Mouse (Mus musculus): ENCODE measurements around the gene Rtp2. TPM values are rescaled to one million over a fixed set of nuclear protein-coding genes. Genes with fewer than 3 reads are reported as not detected.

Gene Rtp2
- polyA plus RNA-seq (2015; fragmentation: Nextera tagmentation; extraction: Ambion mirVana) = 0.79 and 2.4 TPM in 2 replicates

DNA sequence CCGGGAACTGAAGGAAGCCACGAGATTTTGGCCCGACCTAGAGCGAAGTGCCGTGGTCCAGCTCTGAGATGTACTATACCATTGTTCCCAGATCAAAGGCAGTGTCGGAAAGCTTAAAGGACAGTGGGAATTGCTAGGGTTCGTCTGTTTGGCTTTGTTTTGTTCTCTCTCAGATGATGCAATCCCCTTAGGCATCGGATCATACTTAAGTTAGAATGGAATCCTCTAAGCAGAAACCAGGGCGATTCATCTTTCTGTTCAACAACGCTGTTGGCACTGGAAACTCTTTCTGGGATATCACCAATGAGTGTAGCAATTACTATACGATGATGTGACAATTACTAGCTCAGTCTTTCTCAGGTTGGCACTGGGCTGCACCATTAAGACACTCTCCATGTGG lies at the start of gene Rtp2:
Gene Rtp2, minus strand, starts transcription at position 101 of the 400 bp plus-strand sequence.
- no peak within 1 kb of the TSS for H3K4me3 ChIP-seq
- H3K27me3 ChIP-seq = no peaks in the 10 kb centered on the region
- no peak within 1 kb of the TSS for H3K27ac ChIP-seq
- WGBS = 68% methylated on average over 11 of the region's 11 CpGs
- H3K9me3 ChIP-seq = no peaks in the 10 kb centered on the region
- no peaks in the 10 kb centered on the region for H3K4me1 ChIP-seq
- ATAC-seq (ENCODE audit: insufficient number of reproducible peaks, insufficient read depth, low FRiP score, low TSS enrichment, low read depth) = no peak
- no peak within 1 kb of the TSS for H3K4me2 ChIP-seq
- H3K36me3 ChIP-seq = no peaks in the 10 kb centered on the region
- no peak within 1 kb of the TSS for H3K9ac ChIP-seq

DNA sequence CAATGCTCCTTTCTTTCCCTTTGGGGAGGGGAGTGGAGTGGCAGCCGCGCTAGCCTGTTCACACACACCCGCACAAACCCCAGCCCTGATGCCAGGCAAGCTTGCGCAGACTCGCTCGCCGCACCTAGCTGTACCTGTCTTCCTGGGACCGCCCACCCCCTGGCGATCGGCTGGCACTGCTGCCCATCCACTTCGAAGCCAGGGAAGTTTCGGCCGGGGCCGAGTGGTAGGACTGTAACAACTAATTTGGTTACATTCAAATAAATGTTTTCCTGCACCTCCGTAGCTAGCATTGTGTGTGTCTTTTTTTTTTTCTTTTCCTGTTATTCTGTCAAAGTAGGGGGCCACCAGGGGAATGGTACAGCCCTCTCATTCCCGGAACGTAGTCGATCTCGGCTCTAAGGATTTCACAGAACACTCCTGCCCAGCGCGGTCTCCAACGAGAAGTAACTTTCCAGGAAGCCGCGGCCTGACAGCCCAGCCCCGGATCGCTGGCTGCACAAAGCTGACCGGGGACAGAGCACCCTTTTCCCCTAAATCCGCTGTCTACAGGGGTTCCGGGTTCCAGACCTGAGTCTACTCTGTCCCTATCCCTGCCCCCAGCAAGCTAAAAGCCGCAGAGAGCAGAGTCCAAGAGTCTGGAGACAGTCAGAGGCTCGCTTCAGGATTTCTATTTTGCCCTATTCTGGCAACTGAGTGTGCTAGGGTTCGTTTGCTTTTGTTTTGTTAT lies 49.0 kb upstream of the Rtp2 start:
- Histone ChIP-seq H3K27me3 (peaks cover 33% of the 10 kb centered on the region), H3K36me3 (peaks cover 6% of the 10 kb centered on the region; the same call in 1 of the 2 replicates), H3K4me2 (peak overlapping the region; percentile 92), H3K9me3 (no peaks in the 10 kb centered on the region), H3K4me1 (peaks cover 54% of the 10 kb centered on the region), H3K27ac (no peak overlapping the region), H3K9ac (peak overlapping the region; percentile 64), H3K4me3 (peak overlapping the region; percentile 48)
- 1% methylated on average over 32 of the region's 32 CpGs for WGBS
- no peak for ATAC-seq (ENCODE audit: insufficient number of reproducible peaks, insufficient read depth, low FRiP score, low TSS enrichment, low read depth)

DNA sequence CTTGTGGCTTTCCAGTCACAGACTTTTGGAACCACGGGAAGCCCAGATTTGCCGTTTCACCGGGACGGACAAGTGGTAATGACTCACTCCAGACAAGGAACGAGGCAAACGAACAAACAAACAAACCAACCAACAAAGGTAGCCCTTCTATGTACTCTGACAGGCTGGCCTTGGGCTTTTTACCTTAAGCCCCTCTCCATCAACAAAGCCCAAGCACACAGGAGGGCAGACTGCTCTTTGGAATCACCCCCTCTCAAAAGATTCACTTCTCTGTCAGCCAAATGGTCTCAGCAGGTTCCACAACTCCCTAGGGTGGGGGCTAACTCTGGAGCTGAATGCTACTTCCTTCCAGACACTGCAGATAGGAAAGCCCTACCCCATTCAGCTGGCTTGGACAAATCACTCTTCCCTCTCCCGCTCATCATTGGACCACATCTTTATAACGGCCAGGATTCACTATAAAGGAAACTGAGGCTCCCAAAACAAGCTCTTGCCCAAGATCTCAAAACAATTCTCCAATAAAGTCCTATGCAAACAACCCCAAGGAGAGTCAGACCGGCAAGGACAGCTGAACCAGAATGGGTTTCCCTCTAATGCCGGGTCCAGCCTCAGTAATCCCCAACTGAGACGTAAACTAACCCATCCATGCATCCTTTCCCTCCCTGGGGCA lies 48.1 kb upstream of the Rtp2 start:
- Histone ChIP-seq H3K9me3 (no peaks in the 10 kb centered on the region), H3K4me2 (peak overlapping the region; percentile 92), H3K9ac (peak overlapping the region; percentile 64), H3K27me3 (peaks cover 32% of the 10 kb centered on the region), H3K4me3 (peak overlapping the region; percentile 48), H3K4me1 (peaks cover 46% of the 10 kb centered on the region), H3K27ac (no peak overlapping the region), H3K36me3 (peaks cover 6% of the 10 kb centered on the region; the same call in 1 of the 2 replicates)
- WGBS = 7% methylated on average over 11 of the region's 11 CpGs
- ATAC-seq (ENCODE audit: insufficient number of reproducible peaks, insufficient read depth, low FRiP score, low TSS enrichment, low read depth) = no peak

DNA sequence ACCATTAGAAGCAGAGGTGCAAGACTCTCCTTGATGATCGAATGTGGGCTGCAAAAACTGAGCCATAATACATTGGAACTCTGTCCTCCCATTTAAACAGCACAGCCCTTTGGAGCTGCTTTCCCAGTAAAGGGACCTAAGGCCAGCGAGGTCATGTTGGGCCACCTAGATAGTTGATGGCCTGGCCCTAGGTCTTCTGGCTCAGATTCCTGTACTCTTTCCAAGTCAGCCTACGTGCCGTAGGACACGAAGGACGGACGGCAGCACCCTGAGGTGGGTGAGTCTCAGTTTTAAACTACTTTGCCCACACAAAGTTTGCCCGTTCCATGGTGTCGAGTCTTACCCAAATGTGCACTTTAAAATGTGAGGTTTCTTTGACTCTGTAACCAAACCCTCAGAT lies 47.3 kb upstream of the Rtp2 start:
- peaks cover 39% of the 10 kb centered on the region for H3K4me1 ChIP-seq
- H3K36me3 ChIP-seq = peaks cover 14% of the 10 kb centered on the region
- ATAC-seq (ENCODE audit: insufficient number of reproducible peaks, insufficient read depth, low FRiP score, low TSS enrichment, low read depth) = no peak
- H3K27me3 ChIP-seq = peaks cover 32% of the 10 kb centered on the region
- H3K9me3 ChIP-seq = no peaks in the 10 kb centered on the region
- no peak overlapping the region for H3K9ac ChIP-seq
- WGBS = 75% methylated on average over 9 of the region's 9 CpGs
- no peak overlapping the region for H3K4me2 ChIP-seq
- no peak overlapping the region for H3K27ac ChIP-seq
- H3K4me3 ChIP-seq = no peak overlapping the region

DNA sequence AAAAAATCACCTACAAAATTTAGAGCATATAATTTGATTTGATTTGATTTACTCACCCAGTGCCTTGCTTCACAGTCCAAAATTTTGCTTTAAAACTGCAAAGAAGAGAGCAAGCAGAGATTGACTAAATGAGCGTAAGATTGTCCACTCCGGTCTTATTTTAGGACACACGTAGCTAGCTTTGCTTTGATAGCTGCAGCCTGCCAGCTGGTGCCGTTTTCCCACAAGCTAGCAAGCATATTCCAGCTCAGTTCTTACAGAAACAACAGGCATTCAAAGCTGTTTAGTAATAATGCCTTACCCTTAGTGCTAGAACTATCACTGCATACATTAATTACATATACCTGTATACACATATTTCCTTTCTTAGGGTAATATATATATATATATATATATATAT lies 46.3 kb upstream of the Rtp2 start:
- H3K4me1 ChIP-seq = peaks cover 32% of the 10 kb centered on the region
- H3K27ac ChIP-seq = no peak overlapping the region
- no peaks in the 10 kb centered on the region for H3K9me3 ChIP-seq
- no peak for ATAC-seq (ENCODE audit: insufficient number of reproducible peaks, insufficient read depth, low FRiP score, low TSS enrichment, low read depth)
- H3K27me3 ChIP-seq = peaks cover 32% of the 10 kb centered on the region
- WGBS = 65% methylated on average over 4 of the region's 4 CpGs
- H3K9ac ChIP-seq = no peak overlapping the region
- peaks cover 20% of the 10 kb centered on the region for H3K36me3 ChIP-seq
- no peak overlapping the region for H3K4me2 ChIP-seq
- no peak overlapping the region for H3K4me3 ChIP-seq

DNA sequence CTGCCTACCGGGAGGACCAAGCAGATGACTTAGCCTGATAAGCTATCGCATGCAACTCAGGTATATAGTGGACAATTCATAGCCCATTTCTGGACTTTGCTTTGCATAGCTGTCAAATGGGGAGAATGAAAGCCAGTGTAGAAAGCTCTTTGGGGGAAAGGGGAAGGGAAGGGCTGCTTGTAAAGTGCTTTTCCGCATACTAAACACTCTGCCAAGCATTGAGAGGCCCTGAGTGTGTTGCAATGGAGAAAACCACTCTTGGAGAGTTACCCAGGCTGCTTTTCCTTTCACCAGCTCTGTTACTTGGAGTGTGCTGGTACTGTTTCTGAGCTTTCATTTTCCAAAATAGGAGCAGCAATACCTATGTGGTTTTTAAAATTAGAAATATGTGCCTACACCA lies 45.5 kb upstream of the Rtp2 start:
- Histone ChIP-seq H3K27ac (no peak overlapping the region), H3K4me2 (no peak overlapping the region), H3K9me3 (no peaks in the 10 kb centered on the region), H3K4me3 (no peak overlapping the region), H3K27me3 (peaks cover 32% of the 10 kb centered on the region), H3K4me1 (peaks cover 29% of the 10 kb centered on the region), H3K9ac (no peak overlapping the region), H3K36me3 (peaks cover 21% of the 10 kb centered on the region)
- ATAC-seq (ENCODE audit: insufficient number of reproducible peaks, insufficient read depth, low FRiP score, low TSS enrichment, low read depth) = no peak
- 81% methylated on average over 3 of the region's 3 CpGs for WGBS

DNA sequence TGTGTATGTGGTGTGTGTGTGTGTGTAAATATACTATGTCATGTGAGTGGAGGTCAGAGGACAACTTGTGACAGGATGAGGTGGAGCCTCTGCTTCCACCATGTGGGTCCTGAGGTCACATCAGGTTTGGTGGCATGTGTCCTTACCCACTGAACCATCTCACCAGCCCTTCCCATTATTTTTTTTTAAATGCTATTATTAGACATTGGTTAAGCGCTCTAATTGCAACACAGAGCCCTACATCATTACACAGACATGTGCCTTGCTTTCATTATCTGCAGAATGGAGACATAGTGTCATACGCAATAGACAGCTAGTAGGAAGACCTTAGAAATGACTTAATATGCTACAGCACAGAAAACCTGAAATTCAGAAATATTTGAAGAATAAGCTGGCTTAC lies 44.0 kb upstream of the Rtp2 start:
- H3K4me2 ChIP-seq = no peak overlapping the region
- H3K9me3 ChIP-seq = no peaks in the 10 kb centered on the region
- peaks cover 32% of the 10 kb centered on the region for H3K36me3 ChIP-seq
- peaks cover 18% of the 10 kb centered on the region for H3K4me1 ChIP-seq
- no peak overlapping the region for H3K27ac ChIP-seq
- no peak overlapping the region for H3K4me3 ChIP-seq
- no peak overlapping the region for H3K9ac ChIP-seq
- ATAC-seq (ENCODE audit: insufficient number of reproducible peaks, insufficient read depth, low FRiP score, low TSS enrichment, low read depth) = no peak
- H3K27me3 ChIP-seq = peaks cover 27% of the 10 kb centered on the region
- 82% methylated on average over 2 of the region's 2 CpGs for WGBS

DNA sequence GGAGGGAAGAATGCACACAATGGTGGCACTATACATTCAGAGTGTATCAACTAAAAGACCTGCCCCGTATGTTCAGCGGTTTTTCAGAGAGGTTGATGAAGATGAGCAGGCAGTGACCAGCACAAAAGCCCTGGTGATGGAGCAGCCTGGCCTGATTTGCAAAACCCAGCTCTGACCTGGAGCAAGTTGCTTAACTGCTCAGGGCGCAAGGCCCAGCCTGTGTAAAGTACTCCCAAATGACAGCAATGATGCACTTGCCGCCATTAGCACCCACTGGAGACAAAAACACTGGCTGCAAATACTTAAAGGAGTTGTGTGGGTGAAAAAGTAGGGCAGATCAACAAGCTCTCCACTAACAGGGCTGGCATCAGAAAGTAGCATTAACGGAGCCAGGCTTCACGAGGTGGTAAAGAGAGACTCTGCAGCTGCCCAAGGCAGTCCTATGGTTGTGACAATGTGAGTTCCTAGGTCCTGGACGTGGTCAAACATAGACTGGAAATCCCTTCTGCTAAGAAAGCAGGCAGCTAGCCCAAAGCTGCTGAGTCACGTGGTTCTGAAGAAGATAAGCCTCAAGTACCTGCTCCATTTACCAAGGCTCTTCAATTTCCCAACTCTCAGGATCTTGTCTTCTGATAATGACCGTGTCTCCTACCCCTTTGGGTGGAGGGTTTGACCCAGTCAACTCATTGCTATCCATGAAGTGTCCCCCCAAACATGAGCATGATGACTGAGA lies 41.6 kb upstream of the Rtp2 start:
- Histone ChIP-seq H3K36me3 (peaks cover 35% of the 10 kb centered on the region), H3K4me2 (no peak overlapping the region), H3K27ac (no peak overlapping the region), H3K4me3 (no peak overlapping the region), H3K9me3 (no peaks in the 10 kb centered on the region), H3K4me1 (peaks cover 24% of the 10 kb centered on the region), H3K9ac (no peak overlapping the region), H3K27me3 (peaks cover 4% of the 10 kb centered on the region; the same call in 1 of the 2 replicates)
- WGBS = 87% methylated on average over 9 of the region's 9 CpGs
- no peak for ATAC-seq (ENCODE audit: insufficient number of reproducible peaks, insufficient read depth, low FRiP score, low TSS enrichment, low read depth)

DNA sequence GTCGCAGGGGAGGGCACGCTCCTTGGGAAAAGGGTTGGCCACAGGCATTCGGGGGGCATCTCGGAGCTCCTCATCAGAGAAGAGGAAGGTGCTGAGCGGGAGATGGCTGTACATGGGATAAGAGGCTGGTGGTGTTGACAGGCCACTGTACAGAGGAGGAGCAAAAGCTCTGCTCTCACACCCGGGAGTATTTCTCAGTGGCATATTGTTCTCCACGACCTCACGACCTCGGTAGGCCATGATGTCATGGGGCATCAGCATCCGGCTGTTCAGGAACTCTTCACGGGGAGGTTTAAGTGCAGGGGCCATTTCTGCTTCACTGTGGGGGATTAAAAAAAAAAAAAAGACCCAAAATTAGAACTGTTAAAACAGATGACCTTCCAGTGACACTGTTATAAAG lies 40.7 kb upstream of the Rtp2 start:
- Histone ChIP-seq H3K27me3 (peaks cover 4% of the 10 kb centered on the region; the same call in 1 of the 2 replicates), H3K4me3 (no peak overlapping the region), H3K27ac (no peak overlapping the region), H3K4me2 (no peak overlapping the region), H3K36me3 (peaks cover 41% of the 10 kb centered on the region), H3K9me3 (no peaks in the 10 kb centered on the region), H3K4me1 (peaks cover 27% of the 10 kb centered on the region), H3K9ac (no peak overlapping the region)
- WGBS = 75% methylated on average over 11 of the region's 11 CpGs
- no peak for ATAC-seq (ENCODE audit: insufficient number of reproducible peaks, insufficient read depth, low FRiP score, low TSS enrichment, low read depth)

DNA sequence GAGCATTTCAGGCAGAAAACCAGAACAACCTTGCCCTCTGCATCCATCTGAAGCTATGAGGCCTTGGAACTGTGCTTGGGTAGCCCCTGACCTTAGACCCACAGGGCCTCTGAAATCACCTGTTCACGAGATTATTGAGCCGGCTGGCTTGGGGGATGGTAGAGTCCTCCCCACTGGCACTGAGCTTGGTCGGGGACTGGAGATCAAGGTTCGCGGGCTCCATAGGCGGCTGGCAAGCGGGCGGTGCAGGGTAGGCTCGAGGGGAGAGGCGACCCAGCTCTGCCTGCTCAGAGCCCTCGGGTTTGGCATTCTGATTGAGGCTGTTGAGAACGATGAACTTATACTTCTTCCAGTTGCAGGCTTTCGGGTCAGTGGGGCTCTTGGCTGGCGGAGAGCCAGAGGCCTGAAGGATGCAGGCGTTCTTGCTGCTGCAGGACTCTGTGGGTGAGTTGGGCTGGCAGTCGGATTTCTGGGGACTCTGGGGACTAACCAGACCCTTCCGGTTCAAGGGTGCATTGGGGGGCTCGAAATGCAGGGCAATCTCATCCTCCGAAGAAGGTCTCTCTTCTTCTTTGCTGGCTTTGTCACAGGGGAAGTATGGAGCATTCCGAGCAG lies 40.0 kb upstream of the Rtp2 start:
- Histone ChIP-seq H3K4me3 (no peak overlapping the region), H3K27me3 (0 out of 2 replicates have a peak, but pooled peaks cover under 1% of the 10 kb centered on the region), H3K27ac (no peak overlapping the region), H3K36me3 (peaks cover 46% of the 10 kb centered on the region), H3K9ac (no peak overlapping the region), H3K9me3 (no peaks in the 10 kb centered on the region), H3K4me1 (peaks cover 27% of the 10 kb centered on the region), H3K4me2 (no peak overlapping the region)
- 78% methylated on average over 20 of the region's 20 CpGs for WGBS
- ATAC-seq (ENCODE audit: insufficient number of reproducible peaks, insufficient read depth, low FRiP score, low TSS enrichment, low read depth) = no peak

DNA sequence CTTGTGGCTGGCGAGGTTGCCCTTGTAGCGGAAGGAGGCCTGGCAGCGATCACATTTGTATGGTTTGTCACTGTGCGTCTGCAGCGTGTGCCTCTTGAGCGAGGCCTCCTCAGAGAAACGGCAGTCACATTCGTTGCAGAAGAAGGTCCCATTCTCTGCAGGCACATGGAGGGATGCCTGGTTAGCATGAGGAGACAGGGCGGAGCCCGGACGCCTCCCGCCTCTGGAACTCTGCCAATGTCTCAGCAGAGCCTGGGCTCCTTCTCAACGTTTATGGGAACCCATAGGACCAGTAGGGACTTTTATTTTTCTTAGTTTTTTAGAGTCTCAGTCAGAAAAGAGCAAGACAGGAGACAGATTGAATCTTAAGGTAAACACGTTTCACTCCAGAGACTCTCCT lies 37.7 kb upstream of the Rtp2 start:
- Histone ChIP-seq H3K27me3 (no peaks in the 10 kb centered on the region), H3K9me3 (no peaks in the 10 kb centered on the region), H3K27ac (peak overlapping the region; percentile 75; the same call in 1 of the 2 replicates), H3K9ac (no peak overlapping the region), H3K4me1 (peaks cover 29% of the 10 kb centered on the region), H3K4me3 (no peak overlapping the region), H3K36me3 (peaks cover 45% of the 10 kb centered on the region), H3K4me2 (no peak overlapping the region)
- 64% methylated on average over 14 of the region's 14 CpGs for WGBS
- no peak for ATAC-seq (ENCODE audit: insufficient number of reproducible peaks, insufficient read depth, low FRiP score, low TSS enrichment, low read depth)

All from embryonic facial prominence, embryonic 13.5 days (tissue).